Mouse (Mus musculus) ES-Bruce4 (cell line): ENCODE measurements at regions not wholly inside any gene's neighbourhood (a gene's known extent, or its start where the extent isn't known, plus 50 kb on each side); places are given as distances from the start of the nearest gene placed in this dataset.

Source experiments
- CTCF ChIP-seq: IDR thresholded peaks from one replicate; pipeline ENCODE4 v1.8.1; 2011; ENCODE audit warnings: low read depth, low read length
- EP300 ChIP-seq: IDR thresholded peaks from 2 replicates; pipeline ENCODE4 v1.6.1; 2011; ENCODE audit warnings: low read depth, low read length; ENCODE audit not compliant: insufficient read depth
- POLR2A ChIP-seq: IDR thresholded peaks from one replicate; pipeline ENCODE4 v1.8.1; 2011; ENCODE audit warnings: low read length; ENCODE audit not compliant: insufficient read depth

DNA sequence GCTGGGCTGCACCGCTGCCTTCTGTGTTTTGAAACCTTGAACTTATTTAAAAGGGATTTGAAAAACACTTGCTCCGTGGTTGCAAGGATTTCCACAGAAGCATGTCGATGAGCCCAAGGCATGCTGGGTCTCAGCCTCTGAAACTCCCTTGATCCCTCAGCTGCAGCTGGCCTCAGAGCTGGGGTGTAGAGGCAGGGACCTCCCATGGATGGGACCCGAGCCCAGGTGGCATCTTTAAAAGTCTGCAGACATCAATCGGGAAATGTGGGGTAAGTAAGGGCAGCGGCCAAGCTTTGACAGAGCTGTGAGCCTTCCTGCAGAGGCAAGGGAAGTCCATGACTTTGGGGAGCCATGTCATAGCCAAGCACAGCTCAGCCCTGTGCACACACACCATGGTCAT lies 207.1 kb downstream of the Cdc5l start:
- TF ChIP-seq POLR2A: no peak
- TF ChIP-seq EP300: no peak
- TF ChIP-seq CTCF: no peak
